Mouse (Mus musculus) kidney, adult 2 months (tissue): ENCODE results near the gene Dbil5.

ENCODE experiments used
- CTCF ChIP-seq: fragments of 200-500 bp; conservative IDR thresholded peaks from 2 replicates; pipeline ENCODE4 v1.5.1; 2011; ENCODE audit warnings: low read depth, mild to moderate bottlenecking, control low read depth, low read length, moderate library complexity, mixed read lengths; ENCODE audit not compliant: insufficient read depth, insufficient read length
- POLR2A ChIP-seq: fragments of 200-500 bp; IDR thresholded peaks from one replicate; pipeline ENCODE4 v1.6.1; 2011; ENCODE audit warnings: low read depth, low read length, control low read depth

DNA sequence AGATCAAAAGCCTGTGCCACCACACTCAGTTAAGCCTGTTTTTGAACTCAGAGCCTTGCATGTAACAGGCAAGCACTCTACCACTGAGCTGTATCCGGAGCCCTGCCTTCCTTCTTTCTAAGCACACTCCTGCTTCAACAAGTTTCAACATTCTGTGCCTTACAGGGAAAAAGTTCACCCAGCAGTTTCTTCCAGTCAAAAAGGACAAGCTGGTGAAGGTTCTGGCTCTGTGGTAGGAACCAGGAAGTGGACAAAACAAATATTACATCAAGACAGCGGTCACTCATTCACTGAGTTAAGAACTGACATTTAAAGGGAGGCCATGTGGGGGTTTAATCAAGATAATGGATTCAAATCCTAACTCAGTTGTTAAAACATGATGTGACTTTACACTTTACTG lies 2.4 kb upstream of the Dbil5 start:
- TF ChIP-seq POLR2A (no peak), CTCF (no peak)
